Mouse (Mus musculus) E14TG2a.4 (cell line): ENCODE results near the gene Gm10283.

Experiments used
- CTCF ChIP-seq: conservative IDR thresholded peaks from 2 replicates; pipeline ENCODE4 v1.5.1; 2014; ENCODE audit warnings: low read length
- POU5F1 ChIP-seq: IDR thresholded peaks from 2 replicates; pipeline ENCODE4 v1.6.1; 2014; ENCODE audit warnings: low read length, borderline replicate concordance

- TF ChIP-seq CTCF (no peak), POU5F1 (no peak)
Measured at GRCm38 (mm10) chr8:60534945-60535344, 31.9 kb upstream of the Gm10283 start.
